Mouse (Mus musculus) left cerebral cortex, adult 11 months (tissue): ENCODE results near the gene Lce3e.

Experiments
- DNase-seq: peaks from one replicate; pipeline ENCODE4 v3.0.0; 2022; ENCODE audit warnings: low spot score

Gene Lce3e

GRCm38 (mm10) chr3:92966761-92967160 lies at the start of gene Lce3e:
Gene Lce3e (plus strand): TSS chr3:92967061.
- DNase-seq, result no peak

DNA sequence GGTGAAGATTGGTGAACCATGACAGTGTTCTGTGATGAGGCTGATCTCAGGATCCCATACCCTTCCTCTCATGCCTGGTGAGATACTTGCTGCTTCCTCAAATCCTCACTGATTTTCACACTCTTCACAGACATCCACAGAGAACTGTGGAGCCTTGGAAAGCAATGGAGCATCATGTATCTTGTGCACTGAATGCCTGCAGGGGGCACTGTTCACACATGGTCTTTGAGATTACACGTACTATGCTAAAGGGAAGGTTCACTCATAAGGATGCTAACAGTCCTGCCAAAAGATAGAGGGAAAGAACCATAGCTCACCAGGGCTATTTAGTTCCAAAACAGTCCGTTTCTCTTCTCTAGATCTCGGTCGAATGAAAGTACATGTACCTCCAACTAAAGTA lies 46.5 kb upstream of the Lce3e start:
- DNase-seq, result no peak

- DNase-seq, result no peak
Observed at GRCm38 (mm10) chr3:92926130-92926529, 40.7 kb upstream of the Lce3e start, which contains the start of gene Lce3a. Gene Lce3a (minus strand): TSS chr3:92926230.

GRCm38 (mm10) chr3:92932679-92933078 lies 34.2 kb upstream of the Lce3e start, which contains the start of gene Lce3b:
Gene Lce3b (plus strand): TSS chr3:92932979.
- DNase-seq, result no peak

DNA sequence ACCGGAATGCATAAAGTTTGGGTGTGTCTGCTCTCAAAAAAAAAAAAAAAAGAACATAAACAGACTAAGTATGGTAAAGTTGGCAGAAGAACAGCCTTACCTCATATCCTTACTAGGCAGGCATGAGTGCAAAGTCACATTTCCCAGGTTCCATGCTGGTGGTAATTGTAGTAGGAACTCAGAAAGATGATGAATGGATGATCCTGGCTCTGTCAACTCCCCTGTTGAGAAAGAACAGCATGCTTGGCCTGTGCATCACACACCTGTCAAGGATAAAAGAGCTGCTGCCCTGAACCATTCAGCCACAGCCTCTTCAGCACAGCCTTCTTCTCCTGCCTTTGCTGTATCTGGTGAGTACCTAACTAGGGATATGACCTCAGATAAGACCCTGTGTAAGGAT lies 22.7 kb upstream of the Lce3e start, which contains the start of gene Lce3c:
TSS of gene Lce3c (plus strand) at position 301 of the 400 bp plus-strand sequence.
- DNase-seq, result no peak

DNA sequence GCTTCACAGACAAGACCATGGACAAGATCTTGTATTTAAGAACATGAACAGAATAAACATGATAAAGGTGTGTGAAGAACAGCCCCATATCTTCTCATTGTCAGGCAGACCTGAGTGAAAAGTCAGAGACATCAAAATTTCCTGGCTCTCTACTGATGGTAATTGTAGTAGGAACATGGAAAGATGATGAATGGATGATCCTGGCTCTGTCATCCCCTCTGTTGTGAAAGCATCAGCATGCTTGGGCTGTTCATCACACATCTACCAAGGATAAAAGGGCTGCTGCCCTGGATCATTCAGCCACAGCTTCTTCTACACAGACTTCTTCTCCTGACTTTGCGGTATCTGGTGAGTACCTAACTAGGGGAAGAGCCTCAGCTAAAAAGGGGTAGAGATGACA lies 9.8 kb upstream of the Lce3e start, which contains the start of gene Lce3d:
TSS of gene Lce3d (plus strand) at position 301 of the 400 bp plus-strand sequence.
- DNase-seq, result no peak

DNA sequence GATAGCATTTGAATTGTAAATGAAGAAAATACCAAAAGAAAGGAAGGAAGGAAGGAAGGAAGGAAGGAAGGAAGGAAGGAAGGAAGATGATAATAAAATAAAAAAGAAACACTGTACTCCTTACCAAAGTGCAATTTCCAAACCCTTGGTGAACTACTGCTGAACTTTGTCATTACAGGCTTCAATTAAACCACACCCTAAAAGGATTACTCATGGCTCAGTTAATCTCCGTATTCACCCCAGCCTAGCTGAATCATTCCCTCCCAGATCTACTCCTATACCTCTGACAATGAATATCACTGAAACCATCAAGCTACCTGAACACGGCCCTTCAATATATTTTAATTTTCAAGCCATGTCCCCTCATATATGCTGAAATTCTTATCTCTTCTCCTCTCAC lies 11.6 kb downstream of the Lce3e start:
- no peak for DNase-seq

DNA sequence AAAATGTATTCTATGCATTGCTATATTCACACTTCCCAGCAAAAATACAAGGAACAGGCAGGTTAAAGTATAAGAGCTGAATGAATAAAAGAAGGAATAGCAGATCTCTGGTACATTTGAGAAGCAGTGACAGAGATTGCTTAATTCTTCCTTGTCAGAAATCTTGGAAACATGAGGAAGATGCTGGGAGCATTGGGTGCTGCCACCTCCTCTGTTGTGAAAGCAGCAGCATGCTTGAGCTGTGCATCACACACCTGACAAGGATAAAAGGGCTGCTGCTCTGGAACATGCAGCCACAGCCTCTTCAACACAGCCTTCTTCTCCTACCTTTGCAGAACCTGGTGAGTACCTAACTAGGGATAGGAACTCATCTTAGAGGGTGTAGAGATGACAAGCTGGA lies 25.1 kb downstream of the Lce3e start, which contains the start of gene Lce3f:
TSS of gene Lce3f (plus strand) at position 301 of the 400 bp plus-strand sequence.
- DNase-seq, result no peak

DNA sequence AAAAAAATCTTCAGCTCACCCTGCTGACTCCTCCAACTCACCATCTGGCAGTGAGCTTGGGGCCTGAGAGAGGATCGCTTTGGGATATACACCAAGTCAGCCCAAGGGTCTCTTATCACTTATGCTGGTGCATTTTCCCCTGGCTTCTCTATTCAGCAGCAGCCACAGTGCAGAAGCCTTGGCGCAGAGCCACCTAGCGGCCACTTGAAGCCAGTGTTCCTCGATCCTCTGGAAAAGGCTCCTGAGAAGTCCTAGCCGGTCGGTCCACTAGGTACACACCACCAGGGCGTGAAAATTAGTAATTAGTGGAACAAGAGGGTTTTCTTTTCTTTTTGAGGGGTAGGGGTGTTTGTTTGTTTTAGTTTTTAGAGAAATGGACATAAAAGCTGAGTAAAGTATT lies 31.8 kb downstream of the Lce3e start:
- DNase-seq, result no peak

- no peak for DNase-seq
Observed at GRCm38 (mm10) chr3:93000621-93001020, 33.8 kb downstream of the Lce3e start.

- no peak for DNase-seq
Observed at GRCm38 (mm10) chr3:93002843-93003242, 36.0 kb downstream of the Lce3e start.

- peak; percentile 13 for DNase-seq
Observed at GRCm38 (mm10) chr3:93014378-93014801, 47.5 kb downstream of the Lce3e start.

DNA sequence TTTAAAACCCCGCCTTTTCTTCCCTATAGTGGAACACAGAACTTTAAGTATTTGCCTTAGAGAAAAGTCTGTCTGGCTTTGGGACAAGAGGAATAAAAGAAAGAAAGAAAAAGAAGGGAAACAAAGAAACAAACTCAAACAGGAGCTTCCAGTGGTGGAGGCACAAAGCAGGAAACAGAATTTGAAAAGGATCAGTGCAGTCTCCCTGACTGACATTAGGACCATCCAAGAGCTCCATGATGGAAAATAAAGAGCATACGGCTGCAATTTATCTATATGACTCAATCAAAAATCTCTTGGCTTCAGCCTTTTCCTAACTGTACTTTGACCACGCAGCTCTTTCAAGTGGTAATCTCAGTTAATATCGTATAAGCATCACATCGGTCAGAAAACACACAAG lies 48.0 kb downstream of the Lce3e start:
- no peak for DNase-seq

DNA sequence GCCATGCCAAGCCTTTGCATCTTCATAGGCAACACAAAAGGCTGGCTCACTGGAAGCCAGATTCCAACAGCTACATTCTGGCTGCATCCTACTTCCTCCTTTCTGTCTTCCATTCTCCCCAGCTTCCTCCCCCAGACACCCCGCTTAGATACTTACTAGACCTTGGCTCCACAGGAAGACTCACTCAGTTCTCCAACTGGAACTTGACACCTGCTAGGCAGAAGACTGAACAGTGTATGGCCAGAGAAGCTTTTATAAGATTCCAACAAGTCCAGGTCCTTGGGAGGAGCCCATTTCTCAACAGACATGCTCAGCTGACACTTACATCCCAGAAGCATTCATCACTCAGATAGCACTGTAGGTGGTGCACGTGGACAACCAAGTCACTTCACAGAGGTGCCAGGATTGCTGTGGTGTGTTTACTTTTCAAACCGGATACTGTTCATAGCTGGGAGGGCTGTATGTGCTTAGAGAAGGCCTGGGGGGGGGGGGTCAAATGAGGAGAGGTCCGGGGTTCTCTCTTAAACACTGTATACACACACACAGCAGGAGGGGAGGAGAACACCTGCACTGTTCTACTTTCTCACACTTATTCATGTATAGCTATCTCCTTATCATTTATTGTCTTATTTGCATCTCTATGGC lies 48.7 kb downstream of the Lce3e start, which contains the start of gene Crct1:
TSS of gene Crct1 (minus strand) at position 228 of the 645 bp plus-strand sequence.
- no peak for DNase-seq
